Mouse (Mus musculus): ENCODE results near the gene Krt26.

DNA sequence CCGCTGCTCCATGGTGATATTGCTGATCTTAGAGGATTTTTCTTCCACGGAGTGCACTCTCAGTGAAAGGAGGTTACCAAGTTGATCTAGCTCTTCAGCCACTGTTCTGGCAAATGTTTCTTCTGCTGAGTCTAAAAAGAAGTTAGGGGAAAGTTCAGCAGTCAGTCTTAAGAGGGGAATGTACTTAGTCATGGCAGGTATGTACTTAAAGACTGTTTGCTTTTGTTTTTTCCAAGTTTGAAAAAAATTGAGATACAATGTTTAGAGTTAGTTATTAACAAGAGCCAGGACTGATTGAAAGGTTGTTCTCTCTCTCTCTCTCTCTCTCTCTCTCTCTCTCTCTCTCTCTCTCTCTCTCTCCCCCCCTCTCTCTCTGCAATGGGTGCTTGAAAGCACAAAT is 8.1 kb downstream of the Krt26 start:
- TF ChIP-seq TCF12 (IDR thresholded peaks at IDR 0.05; ENCODE audit: insufficient read depth, poor library complexity, severe bottlenecking) = no peak
- no peak for TF ChIP-seq MYOG (IDR thresholded peaks at IDR 0.05; ENCODE audit: control insufficient read depth in 1 of 3, insufficient read depth in 1 of 3, insufficient read length in 2 of 3, low read depth in 2 of 3)
- TF ChIP-seq POLR2A (IDR thresholded peaks at IDR 0.05; ENCODE audit: insufficient read length, low read depth) = no peak
- no peak for TF ChIP-seq E2F4 (IDR thresholded peaks at IDR 0.05; ENCODE audit: insufficient read depth)
- no peak for TF ChIP-seq USF1 (IDR thresholded peaks at IDR 0.05; ENCODE audit: low read depth)
- no peak for TF ChIP-seq CEBPB (IDR thresholded peaks at IDR 0.05; ENCODE audit: insufficient read depth, poor library complexity, severe bottlenecking)
